Mouse (Mus musculus): ENCODE results near the gene Atxn1. TPM values are rescaled to one million over a fixed set of nuclear protein-coding genes. Genes with fewer than 3 reads are reported as not detected.

Gene Atxn1
- polyA plus RNA-seq, 1 experiment: 16.7 TPM

DNA sequence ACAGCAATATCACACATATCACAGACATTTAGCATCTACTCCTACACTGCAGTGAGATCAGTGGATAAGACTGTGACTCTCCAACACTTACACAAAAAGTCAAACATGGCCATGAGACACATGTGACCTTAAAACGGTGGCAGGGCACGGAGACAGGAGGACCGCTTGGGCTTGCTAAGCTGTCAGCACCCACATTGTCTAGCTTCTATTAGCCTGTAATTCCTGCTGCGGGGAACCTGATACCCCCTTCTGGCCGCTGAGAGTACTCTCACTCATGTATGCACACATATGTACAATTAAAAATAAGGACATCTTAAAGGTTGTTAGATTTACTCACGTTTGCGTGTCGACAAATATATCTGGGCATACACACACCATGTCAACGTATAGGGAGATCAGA is 270.9 kb downstream of the Atxn1 start:
- DNase-seq: no peak
- no peak for TF ChIP-seq POLR2A (IDR thresholded peaks at IDR 0.05; ENCODE audit: borderline replicate concordance, extremely low read depth, low read depth, low read length)
- TF ChIP-seq CTCF (IDR thresholded peaks at IDR 0.05; ENCODE audit: insufficient read depth, low read length): 0 out of 2 replicates have a peak, but pooled peaks have one; percentile 13
- WGBS: 75% methylated on average over 9 of the region's 9 CpGs

GRCm38 (mm10) chr13:45693534-45693933 is 271.3 kb downstream of the Atxn1 start:
- Histone ChIP-seq H3K4me1 (ENCODE audit: control insufficient read depth, insufficient read depth, low read length) (peaks cover 7% of the 10 kb centered on the region; the same call in 1 of the 2 replicates), H3K4me3 (replicated peaks; ENCODE audit: extremely low read depth, low read depth, low read length) (no peak overlapping the region)
- DNase-seq: no peak
- TF ChIP-seq POLR2A (IDR thresholded peaks at IDR 0.05; ENCODE audit: borderline replicate concordance, extremely low read depth, low read depth, low read length): no peak
- TF ChIP-seq CTCF (IDR thresholded peaks at IDR 0.05; ENCODE audit: insufficient read depth, low read length): no peak
- WGBS: 27% methylated on average over 11 of the region's 11 CpGs

More for the DNA sequence above, 270.9 kb downstream of the Atxn1 start:
- H3K4me3 ChIP-seq (replicated peaks; ENCODE audit: extremely low read depth, low read depth, low read length): no peak overlapping the region
- peaks cover 7% of the 10 kb centered on the region; the same call in 1 of the 2 replicates for H3K4me1 ChIP-seq (ENCODE audit: control insufficient read depth, insufficient read depth, low read length)

DNA sequence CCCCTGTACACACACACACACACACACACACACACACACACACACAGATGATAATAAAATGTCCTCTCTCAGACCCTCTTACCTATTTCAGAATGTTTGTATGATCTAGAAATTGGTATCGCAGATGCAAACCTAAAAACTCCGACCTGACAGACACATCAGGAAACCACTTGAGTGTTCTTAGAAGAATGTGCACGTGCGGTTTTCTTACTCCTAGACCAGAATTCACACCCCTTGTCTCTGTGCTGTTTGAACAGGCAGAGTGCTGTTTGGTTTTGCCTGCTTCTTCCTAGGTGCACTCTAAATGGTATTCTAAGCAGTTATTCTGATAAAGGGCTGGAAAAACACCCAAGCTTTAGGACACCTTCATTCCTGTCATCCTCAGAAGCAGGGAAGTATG is 271.7 kb downstream of the Atxn1 start:
- TF ChIP-seq CTCF (IDR thresholded peaks at IDR 0.05; ENCODE audit: insufficient read depth, low read length) (no peak), POLR2A (IDR thresholded peaks at IDR 0.05; ENCODE audit: borderline replicate concordance, extremely low read depth, low read depth, low read length) (no peak)
- no peak overlapping the region for H3K4me3 ChIP-seq (replicated peaks; ENCODE audit: extremely low read depth, low read depth, low read length)
- no peak for DNase-seq
- H3K4me1 ChIP-seq (ENCODE audit: control insufficient read depth, insufficient read depth, low read length): peaks cover 7% of the 10 kb centered on the region; the same call in 1 of the 2 replicates
- WGBS: 59% methylated on average over 4 of the region's 4 CpGs

DNA sequence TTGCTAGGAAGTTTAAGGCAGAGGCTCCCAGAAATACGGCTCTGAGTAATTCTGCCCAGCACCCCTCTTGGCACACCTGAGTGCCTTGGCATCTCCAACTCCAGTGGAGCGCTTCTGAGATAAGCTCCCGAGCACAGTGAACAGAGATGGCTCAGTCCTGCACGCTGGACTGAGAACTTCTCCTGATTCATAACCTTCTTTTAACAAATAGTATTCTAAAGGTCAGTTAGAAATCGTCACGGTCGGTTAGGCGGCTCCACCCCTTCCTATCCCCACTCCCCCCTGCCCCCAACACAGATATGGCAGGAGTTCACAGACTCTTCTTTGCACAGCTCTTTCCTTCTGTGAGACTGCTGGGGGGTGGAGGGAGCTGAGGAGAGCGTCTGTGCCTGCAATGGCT is 272.4 kb downstream of the Atxn1 start:
- no peak for DNase-seq
- H3K4me3 ChIP-seq (replicated peaks; ENCODE audit: extremely low read depth, low read depth, low read length): no peak overlapping the region
- WGBS: 40% methylated on average over 9 of the region's 9 CpGs
- TF ChIP-seq CTCF (IDR thresholded peaks at IDR 0.05; ENCODE audit: insufficient read depth, low read length) (no peak), POLR2A (IDR thresholded peaks at IDR 0.05; ENCODE audit: borderline replicate concordance, extremely low read depth, low read depth, low read length) (no peak)
- peaks cover 7% of the 10 kb centered on the region; the same call in 1 of the 2 replicates for H3K4me1 ChIP-seq (ENCODE audit: control insufficient read depth, insufficient read depth, low read length)

GRCm38 (mm10) chr13:45690426-45690825 is 274.4 kb downstream of the Atxn1 start:
- H3K4me1 ChIP-seq (ENCODE audit: control insufficient read depth, insufficient read depth, low read length): peaks cover 10% of the 10 kb centered on the region
- H3K4me3 ChIP-seq (replicated peaks; ENCODE audit: extremely low read depth, low read depth, low read length): no peak overlapping the region
- 75% methylated on average over 1 of the region's 1 CpGs for WGBS
- no peak for TF ChIP-seq POLR2A (IDR thresholded peaks at IDR 0.05; ENCODE audit: borderline replicate concordance, extremely low read depth, low read depth, low read length)
- TF ChIP-seq CTCF (IDR thresholded peaks at IDR 0.05; ENCODE audit: insufficient read depth, low read length): no peak
- DNase-seq: no peak

DNA sequence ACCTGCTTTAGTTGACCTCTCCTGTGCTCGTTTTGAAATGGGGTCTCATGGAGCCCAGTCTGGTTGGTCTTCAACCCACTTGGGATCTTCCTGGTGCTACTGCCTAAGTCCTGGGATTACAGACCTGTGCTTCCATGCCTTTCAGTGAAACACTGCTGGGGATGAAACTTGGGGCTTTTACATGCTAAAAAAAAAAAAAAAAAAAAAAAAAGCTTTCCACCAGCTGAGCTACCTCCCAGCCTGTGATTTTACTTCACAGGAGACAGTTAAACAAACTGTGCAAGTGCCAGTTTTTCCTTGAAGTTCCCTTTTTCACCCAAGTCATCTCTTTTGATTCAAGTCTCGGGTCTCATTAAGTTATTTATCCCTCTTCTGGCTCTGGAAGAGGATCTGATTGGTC is 275.9 kb downstream of the Atxn1 start:
- no peak overlapping the region for H3K4me3 ChIP-seq (replicated peaks; ENCODE audit: extremely low read depth, low read depth, low read length)
- 82% methylated on average over 2 of the region's 2 CpGs for WGBS
- DNase-seq: no peak
- TF ChIP-seq POLR2A (IDR thresholded peaks at IDR 0.05; ENCODE audit: borderline replicate concordance, extremely low read depth, low read depth, low read length): no peak
- no peak for TF ChIP-seq CTCF (IDR thresholded peaks at IDR 0.05; ENCODE audit: insufficient read depth, low read length)
- peaks cover 11% of the 10 kb centered on the region for H3K4me1 ChIP-seq (ENCODE audit: control insufficient read depth, insufficient read depth, low read length)

GRCm38 (mm10) chr13:45687581-45687980 is 277.2 kb downstream of the Atxn1 start:
- no peak for DNase-seq
- no peak for TF ChIP-seq CTCF (IDR thresholded peaks at IDR 0.05; ENCODE audit: insufficient read depth, low read length)
- no peak for TF ChIP-seq POLR2A (IDR thresholded peaks at IDR 0.05; ENCODE audit: borderline replicate concordance, extremely low read depth, low read depth, low read length)
- H3K4me3 ChIP-seq (replicated peaks; ENCODE audit: extremely low read depth, low read depth, low read length): no peak overlapping the region
- 93% methylated on average over 8 of the region's 8 CpGs for WGBS
- peaks cover 9% of the 10 kb centered on the region for H3K4me1 ChIP-seq (ENCODE audit: control insufficient read depth, insufficient read depth, low read length)

GRCm38 (mm10) chr13:45686309-45686582 is 278.6 kb downstream of the Atxn1 start:
- no peak for DNase-seq
- TF ChIP-seq CTCF (IDR thresholded peaks at IDR 0.05; ENCODE audit: insufficient read depth, low read length): no peak
- no peak for TF ChIP-seq POLR2A (IDR thresholded peaks at IDR 0.05; ENCODE audit: borderline replicate concordance, extremely low read depth, low read depth, low read length)
- WGBS: 47% methylated on average over 3 of the region's 3 CpGs
- Histone ChIP-seq H3K4me1 (ENCODE audit: control insufficient read depth, insufficient read depth, low read length) (peaks cover 11% of the 10 kb centered on the region), H3K4me3 (replicated peaks; ENCODE audit: extremely low read depth, low read depth, low read length) (no peak overlapping the region)

- no peak overlapping the region for H3K4me3 ChIP-seq (replicated peaks; ENCODE audit: extremely low read depth, low read depth, low read length)
- TF ChIP-seq CTCF (IDR thresholded peaks at IDR 0.05; ENCODE audit: insufficient read depth, low read length) (no peak), POLR2A (IDR thresholded peaks at IDR 0.05; ENCODE audit: borderline replicate concordance, extremely low read depth, low read depth, low read length) (no peak)
- peaks cover 14% of the 10 kb centered on the region for H3K4me1 ChIP-seq (ENCODE audit: control insufficient read depth, insufficient read depth, low read length)
- DNase-seq: no peak
- WGBS: 75% methylated on average over 7 of the region's 7 CpGs
Measured at GRCm38 (mm10) chr13:45685575-45686308, 279.1 kb downstream of the Atxn1 start.

DNA sequence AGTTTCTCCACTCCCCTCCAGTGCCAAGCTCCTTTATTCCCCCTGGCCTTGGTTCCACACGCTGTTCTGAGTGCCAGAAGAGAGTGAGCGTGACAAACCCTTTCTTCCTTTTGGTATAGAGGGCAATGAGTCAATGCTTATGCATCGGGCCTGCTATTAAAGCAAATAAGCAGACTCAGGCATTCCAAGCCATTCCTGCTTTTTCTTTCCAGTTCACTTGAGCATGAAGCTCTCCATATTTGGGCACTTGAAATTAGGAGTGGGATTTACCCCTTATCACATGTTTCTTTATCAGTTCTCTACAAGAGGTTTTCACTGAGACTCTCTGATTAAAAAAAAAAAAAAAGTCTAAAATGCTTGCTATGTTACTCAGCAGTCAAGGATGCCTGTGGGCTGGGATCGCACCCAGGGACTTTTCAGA is 279.9 kb downstream of the Atxn1 start:
- H3K4me1 ChIP-seq (ENCODE audit: control insufficient read depth, insufficient read depth, low read length): peaks cover 16% of the 10 kb centered on the region
- TF ChIP-seq POLR2A (IDR thresholded peaks at IDR 0.05; ENCODE audit: borderline replicate concordance, extremely low read depth, low read depth, low read length) (no peak), CTCF (IDR thresholded peaks at IDR 0.05; ENCODE audit: insufficient read depth, low read length) (no peak)
- no peak overlapping the region for H3K4me3 ChIP-seq (replicated peaks; ENCODE audit: extremely low read depth, low read depth, low read length)
- DNase-seq: no peak
- WGBS: 62% methylated on average over 4 of the region's 4 CpGs

Measured in lung, adult 2 months (tissue).